Comparison of ENCODE assay signal across 29 mouse cellular contexts in genomic region chr1:189624756-189625155, GRCm38 (mm10).
DNase-seq lines count a peak whose midpoint lies in the region; ATAC-seq and TF ChIP-seq lines count a peak whose summit lies in the region.
"Had no signal": no experiment of that assay in that cellular context is flagged by ENCODE, and none has a peak within 500 bp of the region (broad histone marks: within the 10 kb centered on the region; RNA-seq: fewer than 3 reads in every experiment).

No protein-coding gene starts in this region.

- TF ChIP-seq CTCF in kidney, postnatal 0 days (IDR thresholded peaks at IDR 0.05; ENCODE audit: low read depth), result no peak

- no peak overlapping the region for H3K4me3 ChIP-seq in kidney, postnatal 0 days (replicated peaks; ENCODE audit: low read depth, low read length)
- no peak overlapping the region for H3K4me3 ChIP-seq in kidney, embryonic 16.5 days (ENCODE audit: low read length)
- H3K4me3 ChIP-seq: erythroblast, embryonic 14.5 days; hindbrain, embryonic 10.5 days; layer of hippocampus, adult 2 months; left cerebral cortex, adult 2 months; limb, embryonic 12.5 days; liver, embryonic 15.5 days; midbrain, embryonic 13.5 days had no signal

- H3K9me3 ChIP-seq in kidney, postnatal 0 days (replicated peaks; ENCODE audit: low read length), result no peaks in the 10 kb centered on the region
- no peaks in the 10 kb centered on the region for H3K9me3 ChIP-seq in kidney, embryonic 16.5 days (ENCODE audit: low read length)
- H3K9me3 ChIP-seq: limb, embryonic 12.5 days; liver, embryonic 15.5 days; midbrain, embryonic 13.5 days had no signal

- H3K4me1 ChIP-seq in kidney, postnatal 0 days (replicated peaks; ENCODE audit: insufficient read depth, low read length), result no peaks in the 10 kb centered on the region
- 0 out of 2 replicates have a peak, but pooled peaks cover 4% of the 10 kb centered on the region for H3K4me1 ChIP-seq in kidney, embryonic 16.5 days (ENCODE audit: insufficient read depth, low read length)
- H3K4me1 ChIP-seq: hindbrain, embryonic 10.5 days; limb, embryonic 12.5 days; liver, embryonic 15.5 days; midbrain, embryonic 13.5 days had no signal

- DNase-seq in embryo, embryonic 10.5 days (ENCODE audit: low spot score), result peak; percentile 33
- DNase-seq in embryo, embryonic 10 days (ENCODE audit: low spot score), result no peak
- peak; percentile 38 for DNase-seq in kidney, postnatal 0 days (ENCODE audit: low spot score)
- DNase-seq in kidney, postnatal 14 days, result peak; percentile 21
- DNase-seq in retina, embryonic 14.5 days (ENCODE audit: low spot score), result peak; percentile 45
- DNase-seq in yolk sac, embryonic 10.5 days (ENCODE audit: low spot score), result no peak
- DNase-seq: adrenal gland, postnatal 10 days; cerebellum, adult 8-10 months; cerebellum, postnatal 25 days; forebrain, postnatal 0 days; gastrocnemius, postnatal 10 days; heart, postnatal 14 days; lung, postnatal 36 days; right cerebral cortex, adult 18-20 months; right cerebral cortex, postnatal 4 days; thymus, adult 18-20 months; thymus, postnatal 25 days had no signal

- 0 out of 2 replicates have a peak, but pooled peaks have one; percentile 29 for ATAC-seq in kidney, postnatal 0 days (replicated peaks; ENCODE audit: low FRiP score, low read depth)
- no peak for ATAC-seq in kidney, embryonic 16.5 days (ENCODE audit: low FRiP score, low TSS enrichment)
- ATAC-seq: CD4-positive, CD25-positive, alpha-beta regulatory T cell, adult 4 months; forebrain, postnatal 0 days; hindbrain, embryonic 16.5 days; midbrain, embryonic 13.5 days had no signal

- 43% methylated on average over 7 of the region's 7 CpGs for WGBS in kidney, postnatal 0 days
- 37% methylated on average over 7 of the region's 7 CpGs for WGBS in kidney, embryonic 16.5 days

- no peak overlapping the region for H3K9ac ChIP-seq in kidney, postnatal 0 days (ENCODE audit: low read depth, low read length)
- no peak overlapping the region for H3K9ac ChIP-seq in kidney, embryonic 16.5 days (replicated peaks; ENCODE audit: low read length)
- H3K9ac ChIP-seq: forebrain, postnatal 0 days; limb, embryonic 12.5 days; liver, embryonic 15.5 days; lung, embryonic 14.5 days; midbrain, embryonic 13.5 days had no signal

- no peaks in the 10 kb centered on the region for H3K36me3 ChIP-seq in kidney, postnatal 0 days (ENCODE audit: insufficient read depth, low read length)
- H3K36me3 ChIP-seq in kidney, embryonic 16.5 days (ENCODE audit: insufficient read depth, low read length), result no peaks in the 10 kb centered on the region
- H3K36me3 ChIP-seq: hindbrain, embryonic 10.5 days; limb, embryonic 12.5 days; liver, embryonic 15.5 days; midbrain, embryonic 13.5 days had no signal

- no peaks in the 10 kb centered on the region for H3K27me3 ChIP-seq in kidney, postnatal 0 days (ENCODE audit: insufficient read depth, low read length)
- H3K27me3 ChIP-seq in kidney, embryonic 16.5 days (ENCODE audit: insufficient read depth, low read length), result no peaks in the 10 kb centered on the region
- H3K27me3 ChIP-seq: limb, embryonic 12.5 days; liver, embryonic 15.5 days; midbrain, embryonic 13.5 days had no signal

- H3K27ac ChIP-seq in kidney, postnatal 0 days, result no peak overlapping the region
- H3K27ac ChIP-seq in kidney, embryonic 16.5 days (ENCODE audit: low read length), result no peak overlapping the region
- H3K27ac ChIP-seq: hindbrain, embryonic 10.5 days; layer of hippocampus, adult 2 months; left cerebral cortex, adult 2 months; limb, embryonic 12.5 days; liver, embryonic 15.5 days; midbrain, embryonic 13.5 days; stomach, postnatal 0 days had no signal

- no peak overlapping the region for H3K4me2 ChIP-seq in kidney, postnatal 0 days (ENCODE audit: low read length)
- no peak overlapping the region for H3K4me2 ChIP-seq in kidney, embryonic 16.5 days (replicated peaks; ENCODE audit: low read depth, low read length)
- H3K4me2 ChIP-seq: limb, embryonic 12.5 days; liver, embryonic 15.5 days; lung, embryonic 14.5 days; midbrain, embryonic 13.5 days had no signal

Comparison
In these comparisons a context has a peak if more than half of its experiments do, and no peak if none do; other contexts are left out.
1. DNase-seq: peak in embryo, embryonic 10.5 days (single experiment), kidney, postnatal 0 days (single experiment), kidney, postnatal 14 days (single experiment) and retina, embryonic 14.5 days (single experiment); none in embryo, embryonic 10 days (single experiment) and yolk sac, embryonic 10.5 days (single experiment).